Mouse (Mus musculus) spleen, adult 2 months (tissue): ENCODE measurements around the gene Rictor. TPM values are rescaled to one million over a fixed set of nuclear protein-coding genes. Genes with fewer than 3 reads are reported as not detected.
"Not testable (repeated sequence)": the region's sequence is repeated elsewhere in the genome, so short reads cannot be mapped to it uniquely, and the experiment has no call there.

Source experiments
- DNase-seq, 2 experiments: peaks; one replicate each; pipeline versions ENCODE4 v3.0.0 to v3.0.0-alpha.2; 2012 to 2021; ENCODE audit warnings: low spot score in 2 of 2, low read depth in 1 of 2
- H3K27ac ChIP-seq: fragments of 200-500 bp; 2 replicates; pipeline ENCODE4 v1.5.1; 2012; ENCODE audit warnings: low read length, inconsistent platforms; ENCODE audit not compliant: insufficient read depth
- H3K27me3 ChIP-seq: fragments of 200-500 bp; 2 replicates; pipeline ENCODE4 v1.6.1; 2012; ENCODE audit warnings: mild to moderate bottlenecking, moderate library complexity, low read length, inconsistent platforms; ENCODE audit not compliant: control insufficient read depth, insufficient read depth
- H3K36me3 ChIP-seq: fragments of 200-500 bp; 2 replicates; pipeline ENCODE4 v1.6.1; 2012; ENCODE audit warnings: mild to moderate bottlenecking, low read length, inconsistent platforms; ENCODE audit not compliant: control insufficient read depth, insufficient read depth
- H3K4me1 ChIP-seq: fragments of 200-500 bp; 2 replicates; pipeline ENCODE4 v1.6.1; 2011; ENCODE audit warnings: inconsistent platforms; ENCODE audit not compliant: control insufficient read depth, insufficient read depth, insufficient read length
- H3K4me3 ChIP-seq: fragments of 200-500 bp; 2 replicates; pipeline ENCODE4 v1.5.1; 2011; ENCODE audit warnings: mild to moderate bottlenecking, inconsistent platforms; ENCODE audit not compliant: insufficient read depth, insufficient read length; ENCODE audit errors: extremely low read depth
- CTCF ChIP-seq: fragments of 200-500 bp; IDR thresholded peaks from 2 replicates; pipeline ENCODE4 v1.5.1; 2011; ENCODE audit warnings: mild to moderate bottlenecking, inconsistent platforms; ENCODE audit not compliant: insufficient read depth, insufficient read length, insufficient replicate concordance; ENCODE audit errors: extremely low read depth
- POLR2A ChIP-seq: fragments of 200-500 bp; IDR thresholded peaks from 2 replicates; pipeline ENCODE4 v1.6.1; 2011; ENCODE audit warnings: low read depth, low read length, inconsistent platforms
- WGBS: fragments of 180-500 bp; shearing (Covaris S2); methylation state at CpG from one replicate; pipeline ENCODE4 v1.1.7; 2018; 5-methylcytosine and 5-hydroxymethylcytosine counted together
- polyA plus RNA-seq: library from polyadenylated mRNA; depleted of rRNA; stranded (reverse); fragments of >200 nt; gene quantifications from 2 replicates; pipeline ENCODE4 v1.2.3, GENCODE M21; 2012

The Rictor gene
- polyA plus RNA-seq, 1 experiment: 5.2 TPM

GRCm38 (mm10) chr15:6733076-6733475 lies 24.9 kb downstream of the Rictor start:
- H3K4me3 ChIP-seq: no peak overlapping the region
- H3K4me1 ChIP-seq: no peaks in the 10 kb centered on the region; the same call in 1 of the 2 replicates
- TF ChIP-seq POLR2A: no peak
- TF ChIP-seq CTCF: no peak
- WGBS: 84% methylated on average over 5 of the region's 5 CpGs
- peaks cover 1% of the 10 kb centered on the region; the same call in 1 of the 2 replicates for H3K36me3 ChIP-seq
- DNase-seq: no peak
- no peaks in the 10 kb centered on the region for H3K27me3 ChIP-seq
- H3K27ac ChIP-seq: no peak overlapping the region

- TF ChIP-seq CTCF: no peak
- TF ChIP-seq POLR2A: no peak
- no peak overlapping the region for H3K4me3 ChIP-seq
- H3K36me3 ChIP-seq: peaks cover 4% of the 10 kb centered on the region
- no peak for DNase-seq
- H3K27ac ChIP-seq: no peak overlapping the region
- H3K4me1 ChIP-seq: no peaks in the 10 kb centered on the region
- no peaks in the 10 kb centered on the region for H3K27me3 ChIP-seq
- WGBS: 96% methylated on average over 2 of the region's 2 CpGs
These were observed 31.0 kb downstream of the Rictor start for GRCm38 (mm10) chr15:6739180-6739579.

GRCm38 (mm10) chr15:6742337-6743025 lies 34.3 kb downstream of the Rictor start:
- TF ChIP-seq CTCF (no peak), POLR2A (no peak)
- WGBS: 91% methylated on average over 13 of the region's 13 CpGs
- DNase-seq: no peak
- Histone ChIP-seq H3K4me3 (no peak overlapping the region), H3K27ac (no peak overlapping the region), H3K36me3 (peaks cover 7% of the 10 kb centered on the region), H3K4me1 (no peaks in the 10 kb centered on the region), H3K27me3 (no peaks in the 10 kb centered on the region)

- H3K27ac ChIP-seq: no peak overlapping the region
- WGBS: 78% methylated on average over 8 of the region's 8 CpGs
- H3K4me3 ChIP-seq: no peak overlapping the region
- H3K27me3 ChIP-seq: no peaks in the 10 kb centered on the region
- peaks cover 7% of the 10 kb centered on the region for H3K36me3 ChIP-seq
- TF ChIP-seq POLR2A: no peak
- no peak for TF ChIP-seq CTCF
- no peak for DNase-seq
- no peaks in the 10 kb centered on the region for H3K4me1 ChIP-seq
These were observed 35.5 kb downstream of the Rictor start for GRCm38 (mm10) chr15:6743723-6744122.

- H3K27me3 ChIP-seq, H3K27ac ChIP-seq, DNase-seq, H3K4me1 ChIP-seq, H3K4me3 ChIP-seq: not testable (repeated sequence)
- H3K36me3 ChIP-seq: peaks cover 11% of the 10 kb centered on the region
- WGBS: 94% methylated on average over 8 of the region's 8 CpGs
These were observed 38.3 kb downstream of the Rictor start for GRCm38 (mm10) chr15:6746301-6746983.

GRCm38 (mm10) chr15:6747001-6747400 lies 38.8 kb downstream of the Rictor start:
- Histone ChIP-seq H3K4me3 (no peak overlapping the region), H3K36me3 (peaks cover 11% of the 10 kb centered on the region), H3K27ac (no peak overlapping the region), H3K4me1 (no peaks in the 10 kb centered on the region), H3K27me3 (no peaks in the 10 kb centered on the region; the same call in 1 of the 2 replicates)
- WGBS: 96% methylated on average over 9 of the region's 9 CpGs
- TF ChIP-seq CTCF (no peak), POLR2A (no peak)
- DNase-seq: no peak

DNA sequence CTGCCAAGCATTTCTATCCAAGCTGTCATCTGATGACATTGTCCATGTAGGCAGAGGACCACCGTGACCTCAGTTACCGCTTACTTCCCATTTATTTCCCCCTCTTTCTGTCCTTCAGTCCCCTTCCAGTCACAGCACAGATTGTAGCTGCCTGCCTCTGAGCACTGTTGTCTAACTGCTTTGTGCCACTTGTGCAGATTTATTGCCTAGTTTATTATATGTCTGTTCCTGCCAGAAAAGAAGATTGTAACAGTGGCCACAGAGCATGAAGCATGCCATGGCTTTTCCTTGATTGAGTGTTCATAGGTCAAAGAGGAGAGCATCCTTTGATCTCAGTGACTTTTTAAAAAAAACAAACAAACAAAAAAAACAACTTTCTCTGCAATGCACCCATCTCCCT lies 46.2 kb downstream of the Rictor start:
- Histone ChIP-seq H3K27ac (no peak overlapping the region), H3K27me3 (no peaks in the 10 kb centered on the region), H3K36me3 (peaks cover 16% of the 10 kb centered on the region), H3K4me1 (no peaks in the 10 kb centered on the region), H3K4me3 (no peak overlapping the region)
- 98% methylated on average over 2 of the region's 2 CpGs for WGBS
- no peak for TF ChIP-seq CTCF
- TF ChIP-seq POLR2A: no peak
- DNase-seq: no peak
